Mouse (Mus musculus): ENCODE data around the gene Siah2. TPM values are rescaled to one million over a fixed set of nuclear protein-coding genes. Genes with fewer than 3 reads are reported as not detected.

Gene Siah2
- polyA plus RNA-seq, 1 experiment from 2014 or later, result 16.3 TPM

Other genes with a start within 250 kb of the Siah2 start
- gene Eif2a, start 166.6 kb downstream of the Siah2 start, polyA plus RNA-seq (2014; fragmentation: Nextera tagmentation; extraction: Ambion mirVana), result 39.2 and 43.0 TPM in 2 replicates
- gene Serp1, start 166.5 kb downstream of the Siah2 start, polyA plus RNA-seq (2014; fragmentation: Nextera tagmentation; extraction: Ambion mirVana), result 64.3 and 69.8 TPM in 2 replicates
- 34.3 and 43.7 TPM in 2 replicates for gene Selenot, start 115.8 kb downstream of the Siah2 start, polyA plus RNA-seq (2014; fragmentation: Nextera tagmentation; extraction: Ambion mirVana)
- 0.43 TPM in 1 of 2 replicates, not detected in the other for gene Erich6, start 55.2 kb downstream of the Siah2 start, polyA plus RNA-seq (2014; fragmentation: Nextera tagmentation; extraction: Ambion mirVana)
- gene Mindy4b-ps, start 129.9 kb upstream of the Siah2 start, polyA plus RNA-seq (2014; fragmentation: Nextera tagmentation; extraction: Ambion mirVana), result 0.09 TPM in 1 of 2 replicates, not detected in the other
- gene Clrn1, start 192.9 kb upstream of the Siah2 start, polyA plus RNA-seq (2014; fragmentation: Nextera tagmentation; extraction: Ambion mirVana), result 2.1 and 2.6 TPM in 2 replicates